Mouse (Mus musculus) intestine, embryonic 15.5 days (tissue): ENCODE measurements around the gene Gm28539. TPM values are rescaled to one million over a fixed set of nuclear protein-coding genes. Genes with fewer than 3 reads are reported as not detected.
"Not testable (repeated sequence)": the region's sequence is repeated elsewhere in the genome, so short reads cannot be mapped to it uniquely, and the experiment has no call there.

ENCODE experiments used
- ATAC-seq: fragments of 200-750 bp; cut with Nextera tagmentation; 2 replicates; pipeline ENCODE4 v1.8.0; 2017; ENCODE audit warnings: moderate TSS enrichment, moderate library complexity
- H3K27ac ChIP-seq: fragments of 300-500 bp; sonication (generic); 2 replicates; pipeline ENCODE4 v1.5.1; 2015; ENCODE audit warnings: mild to moderate bottlenecking, inconsistent platforms
- H3K27me3 ChIP-seq: fragments of 300-500 bp; sonication (generic); replicated peaks from 2 replicates; pipeline ENCODE4 v1.6.1; 2015; ENCODE audit warnings: inconsistent platforms
- H3K36me3 ChIP-seq: fragments of 300-500 bp; sonication (generic); 2 replicates; pipeline ENCODE4 v1.6.1; 2015; ENCODE audit warnings: inconsistent platforms
- H3K4me1 ChIP-seq: fragments of 300-500 bp; sonication (generic); replicated peaks from 2 replicates; pipeline ENCODE4 v1.6.1; 2015; ENCODE audit warnings: inconsistent platforms
- H3K4me2 ChIP-seq: fragments of 300-500 bp; sonication (generic); replicated peaks from 2 replicates; pipeline ENCODE4 v1.6.1; 2015; ENCODE audit warnings: mild to moderate bottlenecking, inconsistent platforms
- H3K4me3 ChIP-seq: fragments of 300-500 bp; sonication (generic); replicated peaks from 2 replicates; pipeline ENCODE4 v1.5.1; 2015; ENCODE audit warnings: inconsistent platforms
- H3K9ac ChIP-seq: fragments of 300-500 bp; sonication (generic); 2 replicates; pipeline ENCODE4 v1.6.1; 2015; ENCODE audit warnings: inconsistent platforms
- H3K9me3 ChIP-seq: fragments of 300-500 bp; sonication (generic); 2 replicates; pipeline ENCODE4 v1.6.1; 2016; ENCODE audit warnings: inconsistent platforms
- WGBS: fragments of 180-500 bp; shearing (Covaris S2); methylation state at CpG from one replicate; pipeline ENCODE4 v1.1.7; 2015; 5-methylcytosine and 5-hydroxymethylcytosine counted together
- polyA plus RNA-seq: library from polyadenylated mRNA; unstranded; fragments of >200 nt; fragmentation: Nextera tagmentation; extraction: Ambion mirVana; gene quantifications from 2 replicates; pipeline ENCODE4 v1.2.1, GENCODE M21; 2015

The Gm28539 gene
- polyA plus RNA-seq, 1 experiment from 2014 or later, result not detected

- Histone ChIP-seq H3K27ac (no peak overlapping the region), H3K9me3 (no peaks in the 10 kb centered on the region), H3K27me3 (no peaks in the 10 kb centered on the region), H3K36me3 (peaks cover 21% of the 10 kb centered on the region), H3K9ac (no peak overlapping the region), H3K4me1 (no peaks in the 10 kb centered on the region), H3K4me2 (no peak overlapping the region), H3K4me3 (no peak overlapping the region)
- no peak for ATAC-seq
- whole genome bisulfite sequencing, result 83% methylated on average over 5 of the region's 5 CpGs
Measured at GRCm38 (mm10) chr16:18938321-18939082, 102.1 kb downstream of the Gm28539 start.

- WGBS, result 91% methylated on average over 6 of the region's 6 CpGs
Measured at GRCm38 (mm10) chr16:18943906-18944305, 107.5 kb downstream of the Gm28539 start.

GRCm38 (mm10) chr16:18948941-18949340, 112.6 kb downstream of the Gm28539 start:
- no peaks in the 10 kb centered on the region for H3K27me3 ChIP-seq
- no peaks in the 10 kb centered on the region for H3K9me3 ChIP-seq
- H3K4me1 ChIP-seq, result no peaks in the 10 kb centered on the region
- H3K9ac ChIP-seq, result no peak overlapping the region
- 93% methylated on average over 9 of the region's 9 CpGs for WGBS
- no peak overlapping the region for H3K4me2 ChIP-seq
- ATAC-seq, result no peak
- H3K4me3 ChIP-seq, result no peak overlapping the region
- peaks cover 39% of the 10 kb centered on the region for H3K36me3 ChIP-seq
- no peak overlapping the region for H3K27ac ChIP-seq

More at GRCm38 (mm10) chr16:18943906-18944305, 107.5 kb downstream of the Gm28539 start:
- peaks cover 22% of the 10 kb centered on the region for H3K36me3 ChIP-seq
- no peaks in the 10 kb centered on the region for H3K9me3 ChIP-seq
- no peaks in the 10 kb centered on the region for H3K27me3 ChIP-seq
- no peak overlapping the region for H3K27ac ChIP-seq
- H3K4me2 ChIP-seq, result no peak overlapping the region
- no peak overlapping the region for H3K9ac ChIP-seq
- no peaks in the 10 kb centered on the region for H3K4me1 ChIP-seq
- no peak for ATAC-seq
- H3K4me3 ChIP-seq, result no peak overlapping the region

GRCm38 (mm10) chr16:18950351-18950750, 114.0 kb downstream of the Gm28539 start:
- Histone ChIP-seq H3K4me2 (no peak overlapping the region), H3K9me3 (no peaks in the 10 kb centered on the region), H3K36me3 (peaks cover 51% of the 10 kb centered on the region), H3K27ac (no peak overlapping the region), H3K4me1 (no peaks in the 10 kb centered on the region), H3K4me3 (no peak overlapping the region), H3K27me3 (no peaks in the 10 kb centered on the region), H3K9ac (no peak overlapping the region)
- ATAC-seq, result no peak
- 100% methylated on average over 2 of the region's 2 CpGs for WGBS

GRCm38 (mm10) chr16:18952813-18953212, 116.4 kb downstream of the Gm28539 start:
- Histone ChIP-seq H3K4me1 (no peaks in the 10 kb centered on the region), H3K36me3 (peaks cover 50% of the 10 kb centered on the region), H3K27me3 (no peaks in the 10 kb centered on the region), H3K9me3 (no peaks in the 10 kb centered on the region), H3K4me2 (no peak overlapping the region), H3K4me3 (no peak overlapping the region), H3K27ac (no peak overlapping the region), H3K9ac (no peak overlapping the region)
- ATAC-seq, result no peak

- peaks cover 3% of the 10 kb centered on the region; the same call in 1 of the 2 replicates for H3K9me3 ChIP-seq
- H3K36me3 ChIP-seq, result peaks cover 37% of the 10 kb centered on the region
- H3K4me1 ChIP-seq, result no peaks in the 10 kb centered on the region
- H3K9ac ChIP-seq, result no peak overlapping the region
- no peak overlapping the region for H3K4me2 ChIP-seq
- H3K4me3 ChIP-seq, result no peak overlapping the region
- peak; percentile 70 for ATAC-seq
- H3K27ac ChIP-seq, result no peak overlapping the region
- no peaks in the 10 kb centered on the region for H3K27me3 ChIP-seq
- 71% methylated on average over 3 of the region's 3 CpGs for WGBS
Measured at GRCm38 (mm10) chr16:18955070-18955469, 118.7 kb downstream of the Gm28539 start.

- Histone ChIP-seq H3K9ac (no peak overlapping the region), H3K36me3 (peaks cover 36% of the 10 kb centered on the region), H3K27me3 (no peaks in the 10 kb centered on the region), H3K4me1 (no peaks in the 10 kb centered on the region), H3K4me3 (no peak overlapping the region), H3K9me3 (no peaks in the 10 kb centered on the region), H3K27ac (no peak overlapping the region), H3K4me2 (no peak overlapping the region)
- ATAC-seq, result no peak
Measured at GRCm38 (mm10) chr16:18963486-18963885, 127.1 kb downstream of the Gm28539 start.

GRCm38 (mm10) chr16:18969420-18970128, 133.2 kb downstream of the Gm28539 start:
- no peak for ATAC-seq
- no peaks in the 10 kb centered on the region for H3K4me1 ChIP-seq
- no peak overlapping the region for H3K9ac ChIP-seq
- H3K4me2 ChIP-seq, result no peak overlapping the region
- H3K27ac ChIP-seq, result no peak overlapping the region
- no peaks in the 10 kb centered on the region for H3K27me3 ChIP-seq
- 82% methylated on average over 9 of the region's 9 CpGs for WGBS
- no peaks in the 10 kb centered on the region for H3K9me3 ChIP-seq
- peaks cover 25% of the 10 kb centered on the region for H3K36me3 ChIP-seq
- H3K4me3 ChIP-seq, result no peak overlapping the region

- ATAC-seq, result no peak
Measured at GRCm38 (mm10) chr16:18970837-18971236, 134.5 kb downstream of the Gm28539 start.

GRCm38 (mm10) chr16:18975665-18976064, 139.3 kb downstream of the Gm28539 start:
- WGBS, result 84% methylated on average over 23 of the region's 23 CpGs
- ATAC-seq, H3K4me1 ChIP-seq, H3K27me3 ChIP-seq, H3K4me2 ChIP-seq, H3K36me3 ChIP-seq, H3K9me3 ChIP-seq, H3K9ac ChIP-seq, H3K4me3 ChIP-seq, H3K27ac ChIP-seq: not testable (repeated sequence)

More at GRCm38 (mm10) chr16:18970837-18971236, 134.5 kb downstream of the Gm28539 start:
- Histone ChIP-seq H3K27ac (no peak overlapping the region), H3K4me1 (no peaks in the 10 kb centered on the region), H3K4me3 (no peak overlapping the region), H3K9me3 (no peaks in the 10 kb centered on the region), H3K27me3 (no peaks in the 10 kb centered on the region), H3K36me3 (peaks cover 17% of the 10 kb centered on the region), H3K9ac (no peak overlapping the region), H3K4me2 (no peak overlapping the region)
- 31% methylated on average over 3 of the region's 3 CpGs for WGBS

GRCm38 (mm10) chr16:18976315-18976714, 139.9 kb downstream of the Gm28539 start:
- WGBS, result 75% methylated on average over 23 of the region's 23 CpGs
- no peak overlapping the region for H3K4me2 ChIP-seq

GRCm38 (mm10) chr16:18986381-18986780, 150.0 kb downstream of the Gm28539 start:
- ATAC-seq, result no peak
- WGBS, result 89% methylated on average over 3 of the region's 3 CpGs
- H3K4me3 ChIP-seq, result no peak overlapping the region
- no peak overlapping the region for H3K9ac ChIP-seq
- H3K27me3 ChIP-seq, result no peaks in the 10 kb centered on the region
- H3K4me1 ChIP-seq, result no peaks in the 10 kb centered on the region
- no peaks in the 10 kb centered on the region for H3K9me3 ChIP-seq
- H3K36me3 ChIP-seq, result no peaks in the 10 kb centered on the region
- H3K4me2 ChIP-seq, result no peak overlapping the region
- no peak overlapping the region for H3K27ac ChIP-seq

More at GRCm38 (mm10) chr16:18976315-18976714, 139.9 kb downstream of the Gm28539 start:
- Histone ChIP-seq H3K36me3 (no peaks in the 10 kb centered on the region), H3K27ac (no peak overlapping the region), H3K9me3 (no peaks in the 10 kb centered on the region), H3K4me1 (no peaks in the 10 kb centered on the region), H3K9ac (no peak overlapping the region), H3K27me3 (no peaks in the 10 kb centered on the region), H3K4me3 (no peak overlapping the region)
- ATAC-seq, result no peak
